Mouse (Mus musculus) heart, adult 11 months (tissue): ENCODE measurements around the gene Mkln1.

Source experiments
- DNase-seq: peaks from one replicate; pipeline ENCODE4 v3.0.0; 2022

Gene Mkln1

DNA sequence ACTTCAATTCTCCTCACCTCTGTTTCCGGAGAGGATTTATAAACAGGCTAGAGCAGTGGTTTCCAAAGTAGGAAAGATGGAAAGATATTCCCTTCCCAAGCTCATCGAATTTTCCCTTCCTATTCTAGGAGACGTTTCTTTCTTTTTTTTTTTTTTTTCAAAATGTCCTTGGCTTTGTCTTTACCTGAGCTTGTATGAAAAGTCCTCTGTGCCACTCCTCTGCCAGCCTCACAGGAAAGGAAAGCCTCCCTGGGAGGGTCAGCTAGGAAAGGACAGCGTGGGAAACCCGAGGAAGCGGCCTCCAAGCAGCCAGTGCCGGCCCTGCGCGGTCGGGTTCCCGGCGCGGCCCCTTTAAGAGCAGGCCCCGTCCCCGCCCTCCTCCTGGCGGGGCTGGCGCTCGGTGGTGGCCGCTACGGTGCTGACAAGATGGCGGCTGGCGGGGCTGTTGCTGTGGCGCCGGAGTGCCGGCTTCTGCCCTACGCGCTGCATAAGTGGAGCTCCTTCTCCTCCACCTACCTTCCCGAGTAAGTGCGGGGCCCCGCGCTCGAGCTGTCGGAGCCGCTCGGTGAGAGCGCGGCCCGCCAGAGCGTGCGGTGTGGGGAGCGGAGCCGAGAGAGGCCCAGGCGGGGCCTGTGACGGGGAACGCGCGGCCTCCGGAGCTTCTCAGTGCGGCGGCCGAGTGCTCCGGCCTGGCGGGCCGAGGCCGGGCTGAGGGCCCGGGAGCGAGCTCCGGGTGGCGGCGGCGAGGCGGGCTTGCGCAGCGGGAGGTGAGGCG, at the start of gene Mkln1:
Gene Mkln1 (plus strand): TSS at position 305 of the 775 bp plus-strand sequence.
- DNase-seq = peak; percentile 99

GRCm38 (mm10) chr6:31356444-31357191, 41.9 kb upstream of the Mkln1 start:
- peak; percentile 98 for DNase-seq

GRCm38 (mm10) chr6:31357286-31357685, 41.2 kb upstream of the Mkln1 start:
- DNase-seq = peak; percentile 98

- peak; percentile 88 for DNase-seq
These were observed 35.9 kb upstream of the Mkln1 start for GRCm38 (mm10) chr6:31362617-31363016.

GRCm38 (mm10) chr6:31364399-31364798, 34.1 kb upstream of the Mkln1 start:
- DNase-seq = peak; percentile 83

DNA sequence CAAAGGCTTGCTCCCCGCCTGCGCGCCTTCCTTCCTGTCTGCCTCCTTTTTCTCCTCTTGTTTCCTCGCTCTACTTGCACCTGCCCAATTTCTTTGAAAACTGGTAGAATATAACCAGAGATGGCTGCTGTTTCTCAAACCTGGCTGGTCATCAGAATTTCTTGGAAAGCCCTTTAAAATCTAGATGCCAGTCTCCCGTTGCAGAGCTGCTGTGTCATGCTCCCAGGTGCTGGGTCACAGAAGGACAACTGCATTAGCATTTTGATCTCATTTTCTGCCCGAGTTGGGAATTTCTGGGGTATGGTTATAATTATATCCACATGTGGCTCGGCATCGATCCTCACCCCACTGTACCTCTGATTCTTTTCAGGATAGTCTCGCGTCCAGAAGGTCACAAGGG, 30.6 kb upstream of the Mkln1 start:
- DNase-seq = peak; percentile 86

- no peak for DNase-seq
These were observed 30.0 kb upstream of the Mkln1 start for GRCm38 (mm10) chr6:31368559-31368958.

- DNase-seq = peak; percentile 90
These were observed 28.7 kb upstream of the Mkln1 start for GRCm38 (mm10) chr6:31369875-31370274.

DNA sequence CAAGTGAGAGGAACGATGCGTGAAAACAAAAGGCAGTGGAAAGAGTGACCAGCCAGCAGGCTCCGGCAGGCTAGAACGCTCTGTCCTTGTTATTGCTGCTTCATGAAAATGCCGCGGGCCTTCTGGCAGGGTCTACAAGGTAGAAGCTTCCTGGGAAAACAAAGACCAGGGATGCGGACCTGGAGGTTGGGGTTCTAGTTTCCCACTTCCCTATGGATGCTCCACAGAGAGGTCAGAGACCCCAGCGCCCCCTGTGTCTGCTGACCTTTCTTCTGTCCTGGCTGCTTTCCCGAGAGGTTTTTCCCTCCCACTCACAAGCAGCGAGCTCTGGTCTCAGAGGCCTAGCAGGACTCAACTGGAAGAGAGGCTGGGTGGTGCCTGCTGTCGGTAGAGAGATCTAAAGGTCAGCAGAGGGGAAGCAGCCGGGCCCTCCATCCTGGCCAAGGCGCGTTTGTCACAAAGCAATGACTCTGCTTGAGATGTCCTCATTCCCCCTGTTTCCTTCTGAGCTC, 27.9 kb upstream of the Mkln1 start:
- DNase-seq = peak; percentile 98

DNA sequence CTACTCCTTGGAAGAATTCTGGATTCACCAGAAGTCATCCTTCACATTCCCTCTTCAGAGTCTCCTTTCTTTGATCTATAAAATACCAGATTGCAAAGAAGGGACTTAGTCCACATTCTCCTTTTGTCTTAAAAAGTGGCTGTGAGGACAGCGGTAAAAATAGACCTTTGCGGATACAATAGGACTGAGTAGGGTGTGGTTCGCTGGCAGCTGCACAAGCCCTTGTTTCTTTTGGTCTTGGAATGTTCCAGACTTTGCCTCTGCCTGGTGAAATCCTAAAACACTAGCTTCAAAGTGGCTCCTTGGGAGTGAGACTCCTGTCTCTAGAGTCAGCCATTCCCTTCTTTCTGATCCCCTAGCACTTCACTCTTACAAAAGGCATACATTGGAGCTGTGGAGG, 27.4 kb upstream of the Mkln1 start:
- peak; percentile 97 for DNase-seq

DNA sequence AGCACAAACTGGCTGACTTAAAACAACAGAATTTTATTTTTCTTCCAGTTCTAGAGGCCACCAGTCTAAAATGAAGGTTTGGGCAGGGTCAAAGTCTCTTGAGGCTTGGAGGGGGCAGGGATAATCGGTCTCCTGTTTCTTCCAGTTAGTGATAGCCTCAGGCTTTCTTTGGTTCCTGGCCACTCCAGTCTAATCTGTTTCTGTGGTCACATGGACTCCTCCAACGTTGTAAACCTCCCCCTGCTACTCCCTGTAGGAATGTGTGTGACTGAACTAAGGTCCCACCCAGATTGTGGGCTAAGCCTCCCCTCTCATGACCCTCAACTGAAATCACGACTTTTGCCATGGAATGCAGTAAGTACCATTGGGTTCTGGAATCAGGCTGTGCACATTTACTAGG, 25.9 kb upstream of the Mkln1 start:
- peak; percentile 96 for DNase-seq

- no peak for DNase-seq
These were observed 25.4 kb upstream of the Mkln1 start for GRCm38 (mm10) chr6:31373084-31373673.

DNA sequence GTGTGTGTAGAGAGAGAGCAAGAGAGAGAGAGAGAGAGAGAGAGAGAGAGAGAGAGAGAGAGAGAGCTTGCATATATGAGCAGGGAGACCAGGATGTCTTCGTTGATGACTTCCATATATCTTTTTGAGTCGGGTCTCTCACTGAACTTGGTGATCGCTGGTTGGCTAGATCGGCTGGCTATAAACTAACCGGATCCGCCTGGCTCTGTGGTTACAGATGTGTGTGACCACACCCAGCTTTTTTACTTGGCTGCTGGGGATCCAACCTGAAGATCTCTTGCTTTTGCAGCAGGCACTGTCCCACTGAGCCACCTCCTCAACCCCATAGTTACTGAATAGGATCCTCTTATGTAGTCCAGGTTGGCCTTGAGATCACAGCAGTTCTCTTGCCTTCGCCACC, 15.5 kb upstream of the Mkln1 start:
- DNase-seq = peak; percentile 84

DNA sequence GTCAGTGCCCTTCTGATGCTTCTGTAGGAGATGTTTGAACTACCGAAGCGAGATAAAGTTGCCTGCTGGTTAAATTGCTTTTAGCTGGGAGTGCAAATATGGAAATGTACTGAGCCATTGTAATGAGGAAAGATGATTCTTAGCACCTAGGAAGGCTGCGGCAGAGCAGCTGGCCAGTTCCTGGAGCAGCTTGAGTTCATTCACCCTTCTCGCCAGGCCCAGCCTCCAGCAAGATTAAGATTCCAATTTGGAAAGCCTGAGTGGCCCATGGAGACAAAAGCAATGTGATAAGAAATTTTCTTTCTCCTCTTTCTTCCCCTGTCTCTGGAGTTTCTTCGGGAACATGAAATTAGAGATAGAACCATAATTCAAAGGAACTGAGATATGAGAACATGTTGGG, 13.7 kb upstream of the Mkln1 start:
- DNase-seq = peak; percentile 91

GRCm38 (mm10) chr6:31385281-31386145, 13.0 kb upstream of the Mkln1 start:
- peak; percentile 90 for DNase-seq

DNA sequence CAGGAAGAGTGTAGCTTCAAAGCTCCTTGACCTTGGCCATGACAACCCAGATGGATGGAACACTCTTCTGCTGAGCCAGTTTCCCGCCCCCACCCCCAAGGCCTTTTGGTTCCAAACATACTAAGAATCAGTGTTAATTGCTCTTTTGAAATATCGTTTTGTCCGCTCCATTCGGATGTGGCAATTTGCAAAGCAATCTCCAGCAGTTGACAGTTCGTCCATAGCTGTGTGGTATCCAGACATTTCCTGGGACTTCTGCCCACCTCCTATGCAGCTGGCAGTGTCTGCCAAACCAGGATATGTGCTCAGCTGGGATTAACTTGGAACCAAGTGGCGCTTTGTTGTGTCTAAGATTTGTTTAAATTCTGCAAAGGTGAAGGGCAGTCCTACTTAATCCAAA, 8.8 kb upstream of the Mkln1 start:
- DNase-seq = peak; percentile 79

DNA sequence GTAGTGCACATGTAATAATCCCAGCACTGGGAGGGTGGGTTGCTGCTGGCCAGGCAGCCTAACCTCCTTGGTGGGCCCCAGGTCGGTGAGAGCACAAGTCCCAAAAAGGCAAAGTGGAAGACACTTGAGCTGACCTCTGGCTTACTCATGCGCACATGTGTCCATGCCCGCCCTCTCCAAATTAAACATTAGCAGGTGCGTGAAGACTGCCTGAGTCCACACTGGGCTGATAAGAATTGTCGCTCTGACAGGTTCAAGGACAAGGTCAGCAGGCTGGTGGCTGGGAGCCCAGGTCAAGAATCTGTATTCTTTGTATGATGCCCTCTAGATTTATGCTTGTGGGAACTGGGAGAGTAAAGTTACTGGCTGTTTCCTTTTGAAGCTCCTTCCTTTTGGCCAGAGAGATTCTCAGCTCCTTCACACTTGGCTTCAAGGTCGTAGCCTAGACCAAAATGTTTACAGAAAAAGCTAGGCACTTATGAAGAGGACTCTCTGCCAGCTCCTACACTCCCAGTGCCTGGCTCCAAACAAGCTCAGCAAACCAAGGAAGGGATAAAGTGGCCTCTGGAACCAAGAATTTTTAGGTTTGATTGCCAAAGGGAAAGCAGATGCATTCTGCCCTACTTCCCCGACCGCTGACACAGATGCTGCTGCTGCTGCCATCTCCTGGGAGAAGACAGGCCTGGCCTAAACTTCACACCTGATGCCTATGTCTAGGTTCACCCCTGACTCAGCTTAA, 8.1 kb upstream of the Mkln1 start:
- peak; percentile 95 for DNase-seq

GRCm38 (mm10) chr6:31392871-31393270, 5.7 kb upstream of the Mkln1 start:
- DNase-seq = peak; percentile 33

DNA sequence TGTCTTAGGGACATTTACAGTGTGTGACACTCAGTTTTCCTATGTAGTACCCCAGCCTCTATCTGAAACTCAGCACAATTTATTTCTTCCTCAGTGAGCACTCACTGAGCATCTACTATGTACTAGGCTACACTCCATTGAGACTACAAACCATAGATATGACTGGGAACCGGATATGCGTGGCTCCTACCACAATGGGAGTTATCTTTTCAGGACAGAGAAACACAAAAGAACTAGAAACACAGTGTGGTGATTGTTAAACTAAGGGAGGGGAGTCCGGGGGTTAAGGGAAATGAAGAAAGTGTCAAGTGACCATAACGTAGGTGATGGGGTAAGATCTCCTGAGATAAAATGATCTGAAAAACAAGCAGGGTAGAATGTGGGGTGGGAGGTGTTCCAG, 2.4 kb upstream of the Mkln1 start:
- DNase-seq = peak; percentile 46

DNA sequence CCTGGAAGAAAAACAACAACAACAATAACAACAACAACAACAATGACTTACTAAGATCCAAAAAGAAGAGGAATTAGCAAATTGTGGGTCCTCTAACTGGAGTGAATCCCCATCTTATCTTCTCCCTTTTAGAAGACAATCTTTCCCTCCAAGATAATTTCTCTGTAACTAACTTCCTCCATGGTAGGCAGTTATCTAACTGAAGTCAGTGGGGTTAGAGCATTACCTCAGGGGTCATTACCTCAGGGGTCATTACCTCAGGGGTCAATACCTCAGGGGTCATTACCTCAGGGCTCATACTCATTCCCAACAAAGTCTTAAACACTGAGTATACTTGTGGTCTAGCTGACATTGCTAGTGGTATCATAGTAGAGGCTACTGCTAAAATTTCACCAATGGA, 1.2 kb upstream of the Mkln1 start:
- peak; percentile 59 for DNase-seq

DNA sequence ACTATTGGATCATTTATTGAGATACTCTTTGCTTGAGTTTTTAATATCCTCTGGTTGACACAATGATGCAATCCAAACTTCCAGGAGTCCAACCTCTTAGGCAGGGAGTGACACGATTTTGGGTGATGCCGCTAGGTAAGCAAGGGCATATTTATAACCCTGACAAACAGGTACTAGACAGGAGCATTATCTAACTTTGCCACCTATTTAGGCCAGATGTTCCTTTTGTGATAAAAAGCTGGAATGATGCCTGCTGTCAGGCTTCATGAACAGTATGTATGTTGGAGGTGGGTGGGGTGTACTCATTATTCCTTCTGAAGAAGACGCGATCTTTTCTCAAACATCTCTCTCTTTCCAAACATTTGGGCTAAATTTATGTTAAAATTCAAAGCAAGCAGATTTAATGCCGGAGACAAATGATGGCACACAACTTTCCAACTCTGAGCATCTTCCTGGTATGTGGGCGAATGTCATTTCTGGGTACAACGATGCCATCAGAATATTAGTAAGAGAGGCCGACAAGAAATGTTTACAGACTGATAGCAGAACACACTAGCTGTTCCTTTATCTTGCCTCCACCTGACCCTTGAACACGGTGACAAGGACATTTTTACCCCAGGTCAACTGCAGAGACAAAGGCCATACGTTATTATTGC, 632 bp upstream of the Mkln1 start:
- DNase-seq = peak; percentile 81
